ENCODE assay signal across 36 mouse cellular contexts in the genomic region with DNA sequence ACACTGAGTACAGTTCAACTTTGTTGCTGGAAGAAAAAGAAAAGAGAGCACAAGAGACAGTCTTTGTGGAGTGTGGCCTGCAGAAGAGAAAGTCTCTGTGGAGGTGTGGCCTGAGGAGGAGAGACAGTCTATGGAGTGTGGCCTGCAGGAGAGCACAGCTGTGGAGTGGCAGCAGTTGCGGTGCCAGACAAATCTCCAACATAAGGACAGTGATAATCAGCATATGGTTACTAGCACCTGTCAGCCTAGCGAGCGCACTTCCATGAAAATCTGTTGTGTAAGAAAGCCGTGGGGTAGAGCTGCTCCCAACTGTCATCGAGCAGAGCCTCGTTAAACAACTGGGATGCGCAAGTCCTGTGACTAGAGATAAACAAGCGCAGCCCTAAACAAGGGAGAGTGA. TPM values are rescaled to one million over a fixed set of nuclear protein-coding genes. Genes with fewer than 3 reads are reported as not detected.
"Had no signal": no experiment of that assay in that cellular context is flagged by ENCODE, and none has a peak within 500 bp of the region (broad histone marks: within the 10 kb centered on the region; RNA-seq: fewer than 3 reads in every experiment).

No protein-coding gene starts in this region.

- H3K27me3 ChIP-seq: heart, embryonic 12.5 days; hindbrain, embryonic 12.5 days; intestine, embryonic 15.5 days; limb, embryonic 12.5 days; limb, embryonic 15.5 days; liver, embryonic 12.5 days had no signal

- H3K9me3 ChIP-seq: heart, embryonic 10.5 days; heart, embryonic 12.5 days; hindbrain, embryonic 10.5 days; hindbrain, embryonic 12.5 days; intestine, embryonic 15.5 days; limb, embryonic 12.5 days; limb, embryonic 15.5 days; liver, embryonic 12.5 days had no signal

- DNase-seq: gastrocnemius, postnatal 14 days; gastrocnemius, postnatal 36 days; heart, adult 18-20 months; heart, postnatal 10 days; heart, postnatal 4 days; kidney, adult 18-20 months; kidney, adult 8-10 months; kidney, postnatal 10 days; kidney, postnatal 36 days; layer of hippocampus, postnatal 36 days; left cerebral cortex, postnatal 4 days had no signal

- H3K4me3 ChIP-seq: heart, embryonic 10.5 days; heart, embryonic 12.5 days; hindbrain, embryonic 10.5 days; hindbrain, embryonic 12.5 days; intestine, embryonic 15.5 days; limb, embryonic 12.5 days; limb, embryonic 15.5 days; liver, embryonic 12.5 days had no signal

- H3K9ac ChIP-seq: heart, embryonic 12.5 days; hindbrain, embryonic 12.5 days; hindbrain, embryonic 14.5 days; intestine, embryonic 15.5 days; limb, embryonic 12.5 days; limb, embryonic 15.5 days; liver, embryonic 12.5 days; liver, embryonic 14.5 days had no signal

- H3K4me2 ChIP-seq: heart, embryonic 12.5 days; hindbrain, embryonic 12.5 days; hindbrain, embryonic 14.5 days; intestine, embryonic 15.5 days; limb, embryonic 12.5 days; limb, embryonic 15.5 days; liver, embryonic 12.5 days had no signal

- ATAC-seq: hindbrain, embryonic 16.5 days; inflammation-experienced regulatory T-cells, adult 6 months; intestine, embryonic 15.5 days; liver, embryonic 12.5 days had no signal

- H3K27ac ChIP-seq: heart, embryonic 10.5 days; hindbrain, embryonic 10.5 days; hindbrain, embryonic 12.5 days; hindbrain, embryonic 14.5 days; intestine, embryonic 15.5 days; limb, embryonic 12.5 days; limb, embryonic 15.5 days; liver, embryonic 12.5 days; liver, embryonic 14.5 days had no signal

RNA-seq across cellular contexts. Expression of a gene that starts 11.2 kb away (rescaled TPM):
- total RNA-seq: granulocyte monocyte progenitor cell, adult 5-6 weeks; heart, adult 18-20 months; heart, adult 8-10 months; heart, postnatal 10 days; heart, postnatal 25 days; heart, postnatal 4 days; layer of hippocampus, adult 18-20 months; layer of hippocampus, postnatal 14 days; layer of hippocampus, postnatal 36 days; left cerebral cortex, adult 18-20 months; left cerebral cortex, adult 8-10 months; left cerebral cortex, postnatal 10 days; left cerebral cortex, postnatal 25 days; liver, adult 2 months had no signal
- polyA plus RNA-seq: heart, embryonic 12.5 days; heart, embryonic 14.5 days; inflammation-experienced regulatory T-cells, adult 6 months; kidney, embryonic 14.5 days; limb, embryonic 12.5 days; liver, adult 2 months; liver, embryonic 12.5 days; liver, embryonic 16.5 days had no signal

RNA-seq across cellular contexts. Expression of a gene that starts 31.7 kb away (rescaled TPM):
- polyA plus RNA-seq: inflammation-experienced regulatory T-cells, adult 6 months had no signal
